Mouse (Mus musculus) 3T3-L1 (cell line): ENCODE data around the gene Ctsm.
"Not testable (repeated sequence)": the region's sequence is repeated elsewhere in the genome, so short reads cannot be mapped to it uniquely, and the experiment has no call there.

Experiments
- DNase-seq: peaks from one replicate; pipeline ENCODE4 v3.0.0-alpha.2; 2015; ENCODE audit warnings: low read depth, low spot score

Ctsm gene

GRCm38 (mm10) chr13:61541631-61542030 is at the start of gene Ctsm:
Gene Ctsm (minus strand): TSS chr13:61541839.
- DNase-seq = no peak

GRCm38 (mm10) chr13:61570027-61570426 is 28.4 kb upstream of the Ctsm start, which contains the start of gene Cts3:
Gene Cts3 (minus strand): TSS chr13:61570127.
- DNase-seq = no peak

- DNase-seq = not testable (repeated sequence)
These were observed 26.4 kb upstream of the Ctsm start, which contains the start of gene Gm49352 for GRCm38 (mm10) chr13:61568074-61568473. Gene Gm49352 (minus strand): TSS chr13:61568174.
